Mouse (Mus musculus) liver, postnatal 0 days (tissue): Measurements from ENCODE around the gene Maff.

Experiments
- CTCF ChIP-seq: sonication (generic); IDR thresholded peaks from 2 replicates; pipeline ENCODE4 v1.5.1; 2016; ENCODE audit warnings: antibody characterized with exemption, low read depth
- EP300 ChIP-seq: IDR thresholded peaks from 2 replicates; pipeline ENCODE4 v1.6.1; 2016; ENCODE audit warnings: antibody characterized with exemption, low read depth, mild to moderate bottlenecking

DNA sequence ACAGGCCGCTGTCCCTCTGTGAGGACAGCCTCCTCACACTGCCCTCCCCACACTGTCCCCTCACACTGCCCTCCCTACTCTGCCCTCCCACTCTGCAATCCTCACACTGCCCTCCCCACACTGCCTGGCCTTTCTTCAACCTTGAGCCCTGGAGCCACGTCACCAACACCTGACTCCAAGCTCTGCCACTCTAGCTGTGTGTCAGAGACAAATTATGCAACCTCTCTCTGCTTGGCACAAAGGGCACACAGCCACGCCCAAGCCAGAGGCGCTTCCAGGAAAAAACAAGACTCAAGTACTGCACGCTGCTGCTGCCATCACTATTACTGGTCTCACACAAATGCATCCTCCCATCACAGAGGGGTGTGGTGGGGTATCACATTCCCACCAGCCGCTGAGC is 44.0 kb downstream of the Maff start:
- TF ChIP-seq CTCF (no peak), EP300 (peak; percentile 77; the same call in 1 of the 2 replicates)
